Mouse (Mus musculus) left cerebral cortex, postnatal 4 days (tissue): ENCODE measurements around the gene BC030867. TPM values are rescaled to one million over a fixed set of nuclear protein-coding genes. Genes with fewer than 3 reads are reported as not detected.

Experiments used
- DNase-seq: peaks from one replicate; pipeline ENCODE4 v3.0.0-alpha.2; 2022
- intact Hi-C: fragments of 180-260 bp; cut with DNase I; formaldehyde crosslinking; loops from one replicate; pipeline ENCODE4 v1.15.1; 2025
- total RNA-seq, 2 experiments: library from RNA; stranded (reverse); gene quantifications; 2 replicates each; pipeline ENCODE4 v1.2.3; 2021

BC030867 gene
- total RNA-seq: 1 to 10 TPM; 1.4 to 1.6 TPM

DNA sequence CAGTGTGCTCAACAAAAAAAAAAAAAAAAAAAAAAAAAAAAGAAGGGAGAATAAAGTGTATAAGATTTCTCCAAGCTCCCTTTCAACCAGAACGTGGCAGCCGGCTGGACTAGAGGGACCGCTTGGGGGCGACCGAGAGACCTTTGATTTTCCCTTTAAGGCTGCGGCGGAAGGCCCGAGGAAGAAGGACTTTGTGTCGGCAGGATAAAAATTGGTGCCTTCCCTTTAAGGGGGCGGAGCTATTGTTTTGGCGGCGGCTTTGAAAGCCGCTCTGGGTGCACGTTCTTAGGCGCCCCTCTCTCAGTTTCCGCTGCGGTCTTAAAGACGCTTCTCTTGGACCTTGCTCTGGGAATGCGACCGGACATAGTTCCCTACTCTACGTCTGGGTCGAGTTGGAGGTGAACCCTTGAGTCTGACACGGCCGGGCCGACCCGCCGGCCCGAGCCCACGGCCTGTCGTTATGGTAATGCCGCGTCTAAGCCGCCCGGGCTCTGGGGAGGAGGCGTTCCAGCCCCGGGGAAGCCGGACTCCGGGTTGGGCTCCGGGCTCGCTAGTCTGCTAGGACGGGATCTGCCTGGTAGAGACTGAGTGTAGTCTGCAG lies at the start of gene BC030867:
Gene BC030867 (plus strand): TSS at position 253 of the 601 bp plus-strand sequence.
- intact Hi-C loops: no loop called here
- DNase-seq: peak; percentile 94

DNA sequence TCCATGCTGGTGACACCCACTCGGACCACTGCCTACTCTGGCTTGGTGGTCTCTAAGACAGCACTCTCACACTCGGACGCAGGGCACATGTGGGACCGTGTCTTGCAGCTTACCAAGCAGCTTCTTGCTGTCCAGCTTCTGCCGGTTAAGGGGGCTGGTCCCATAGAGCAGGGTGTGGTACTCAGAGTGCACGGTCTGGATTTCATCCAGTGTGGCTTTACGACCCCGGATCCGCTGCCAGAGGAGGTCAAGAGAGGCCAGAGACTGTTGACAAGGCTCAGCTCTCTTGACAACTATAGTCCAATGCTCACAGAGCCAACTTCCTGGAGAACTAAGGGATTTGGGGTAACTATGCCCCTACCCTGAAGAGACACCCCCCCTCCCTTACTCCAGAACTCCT lies 48.8 kb upstream of the BC030867 start:
- DNase-seq: no peak
- intact Hi-C loops: no loop called here

DNA sequence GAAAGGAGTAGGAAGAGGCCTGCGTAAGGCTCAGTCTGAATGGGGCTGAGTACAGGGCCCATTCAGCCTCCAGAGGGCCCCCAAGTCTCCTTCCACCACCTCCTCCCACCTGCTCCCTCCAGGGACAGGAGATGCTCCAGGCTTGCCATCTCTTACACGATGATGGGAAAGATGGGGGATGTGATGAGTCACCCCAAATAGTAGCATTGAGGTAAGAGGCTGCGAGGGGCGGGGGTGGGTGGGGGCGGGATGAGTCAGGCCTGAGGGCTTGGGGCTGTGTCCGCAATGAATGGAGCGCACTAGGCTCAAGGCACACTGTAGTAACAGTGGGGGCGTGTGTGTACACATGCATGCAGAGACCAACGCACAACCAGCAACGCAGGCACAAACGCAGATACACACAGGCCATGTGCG lies 47.3 kb upstream of the BC030867 start:
- intact Hi-C loops: no loop called here
- DNase-seq: no peak

DNA sequence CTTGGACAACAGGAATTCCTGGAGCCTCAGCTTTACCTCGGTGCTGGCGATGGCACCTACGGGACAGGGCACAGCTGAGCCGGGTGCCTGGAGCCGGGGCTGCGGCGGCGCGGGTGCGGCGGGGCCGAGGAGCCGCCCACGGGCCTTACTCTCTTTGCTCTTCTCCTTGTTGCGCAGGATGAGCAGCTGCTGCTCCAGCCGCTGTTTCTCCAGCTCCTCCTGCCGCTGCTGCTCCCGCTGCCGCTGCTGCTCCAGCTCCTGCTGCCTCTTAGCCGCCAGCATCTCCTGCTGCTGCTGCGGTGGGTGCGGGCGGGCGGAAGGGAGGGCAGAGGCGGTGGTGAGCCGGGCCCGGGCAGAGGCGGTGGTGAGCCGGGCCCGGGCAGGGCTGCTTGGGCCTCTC lies 42.2 kb upstream of the BC030867 start:
- no peak for DNase-seq
- intact Hi-C loops: no loop called here

DNA sequence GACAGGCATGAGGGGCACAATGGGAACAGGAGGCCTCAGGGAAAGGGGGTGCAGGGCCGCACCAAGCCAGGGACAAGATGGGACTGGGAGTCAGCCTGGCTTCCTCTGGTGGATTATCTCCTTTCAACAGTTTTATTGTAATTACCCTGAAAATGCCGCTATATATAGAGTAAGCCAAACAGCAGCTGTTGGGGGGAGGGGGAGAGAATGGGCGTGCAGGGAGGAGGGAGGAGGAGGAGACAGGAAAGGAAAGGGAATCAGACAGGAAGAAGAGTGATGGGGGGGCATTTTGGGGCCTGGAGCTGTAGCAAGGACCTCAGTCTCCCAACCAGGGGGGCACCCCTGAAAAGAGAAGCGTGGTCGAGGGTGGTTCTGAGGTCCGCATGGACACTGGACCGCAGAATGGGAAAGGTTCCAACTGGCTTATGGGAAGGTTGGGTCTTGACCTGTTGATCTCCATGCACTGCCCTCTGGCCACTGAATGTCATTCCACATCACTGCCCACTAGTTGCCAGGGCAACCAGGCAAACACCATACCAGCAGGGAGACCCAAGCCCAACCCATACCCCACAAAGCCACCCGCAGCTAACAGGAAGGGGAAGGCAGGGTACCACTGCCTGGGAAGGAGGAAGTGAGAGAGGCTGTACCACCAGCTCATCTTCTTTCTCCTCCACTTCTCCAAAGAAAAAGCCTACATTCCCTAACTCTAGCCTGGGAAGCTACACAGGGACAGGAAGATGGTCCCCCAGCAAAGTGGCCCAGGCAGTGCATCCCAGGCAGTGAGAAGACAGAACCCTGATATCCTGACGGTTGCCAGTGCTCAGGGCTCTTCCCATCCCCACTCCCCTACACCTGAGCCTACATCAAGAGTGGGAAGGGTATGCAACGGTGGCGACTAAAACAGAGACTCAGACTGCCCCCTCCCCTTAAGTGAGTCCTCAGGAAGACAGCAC lies 40.6 kb upstream of the BC030867 start:
- intact Hi-C loops: no loop called here
- no peak for DNase-seq

DNA sequence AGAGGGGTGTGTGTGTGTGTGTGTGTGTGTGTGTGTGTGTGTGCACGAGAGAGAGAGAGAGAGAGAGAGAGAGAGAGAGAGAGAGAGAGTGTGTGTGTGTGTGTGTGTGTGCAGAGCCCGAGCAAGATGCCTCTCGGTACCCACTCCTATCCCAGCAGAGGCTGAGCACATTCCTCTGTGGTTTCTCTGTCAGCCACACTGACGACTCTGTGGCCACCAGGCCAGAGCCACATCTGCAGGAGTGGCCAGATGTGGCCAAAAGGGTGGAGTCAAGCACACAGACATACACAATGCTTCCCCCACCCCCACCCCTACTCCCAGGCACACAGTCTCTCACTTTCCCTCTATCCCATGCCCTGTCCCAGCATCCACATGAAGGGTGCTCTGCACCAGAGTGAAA lies 39.8 kb upstream of the BC030867 start:
- intact Hi-C loops: no loop called here
- no peak for DNase-seq

DNA sequence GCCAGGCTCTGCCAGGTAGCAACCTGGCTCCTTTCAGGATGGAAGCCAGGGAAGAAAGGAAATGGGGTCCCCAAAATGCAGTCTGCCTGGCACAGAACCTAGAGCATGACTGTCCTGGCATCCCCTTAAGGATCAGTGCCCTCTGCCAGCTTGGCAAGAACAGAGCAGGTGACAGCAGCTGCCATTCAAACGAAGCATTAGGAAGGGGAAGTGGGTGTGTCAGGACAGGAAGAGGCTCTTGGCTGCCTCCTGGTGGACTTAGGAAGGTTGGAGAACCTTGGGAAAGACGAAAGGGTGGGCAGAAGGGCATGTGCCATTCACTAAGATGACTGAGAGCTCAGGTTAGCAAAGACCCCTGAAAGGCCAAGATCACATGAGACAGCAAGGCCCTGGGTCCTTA lies 38.9 kb upstream of the BC030867 start:
- intact Hi-C loops: no loop called here
- DNase-seq: peak; percentile 38

DNA sequence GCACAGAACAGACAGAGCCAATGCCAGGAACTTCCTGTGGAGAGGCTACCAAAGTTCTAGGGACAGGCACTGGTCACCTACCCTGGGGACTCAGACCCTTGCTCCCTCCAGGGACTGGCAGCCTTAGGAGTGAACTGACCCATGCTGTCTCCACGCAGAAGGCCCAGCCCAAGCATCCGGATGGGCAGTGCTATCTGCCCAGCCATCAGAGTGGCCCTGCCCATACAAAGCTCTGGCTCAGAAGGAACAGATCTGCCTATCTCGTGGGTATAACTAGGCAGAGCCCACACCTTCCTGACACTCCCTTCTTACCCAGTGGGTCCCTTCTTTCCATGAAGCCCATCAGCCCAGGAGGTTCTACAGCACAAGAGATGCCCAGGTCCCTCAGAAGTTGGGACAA lies 38.5 kb upstream of the BC030867 start:
- intact Hi-C loops: no loop called here
- no peak for DNase-seq

DNA sequence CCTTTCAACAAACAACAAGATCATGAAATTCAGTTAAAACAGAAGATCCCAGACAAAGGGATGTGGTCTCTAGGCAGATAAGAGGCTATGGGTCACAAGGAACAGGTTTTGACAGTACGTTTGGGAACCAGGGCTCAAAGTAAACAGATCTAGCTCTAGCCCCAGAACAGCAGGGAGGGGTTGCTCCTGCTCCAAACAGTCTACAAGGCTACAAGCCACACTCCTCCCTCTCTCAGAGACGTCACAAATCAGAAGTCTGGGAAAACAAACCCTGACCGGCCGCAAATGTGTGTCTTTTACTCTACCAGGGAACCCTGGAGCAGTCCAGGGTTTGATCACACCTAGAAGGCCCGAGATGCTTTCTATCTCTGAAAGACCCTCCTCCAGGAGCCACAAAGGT lies 37.7 kb upstream of the BC030867 start:
- DNase-seq: no peak
- intact Hi-C loops: no loop called here

DNA sequence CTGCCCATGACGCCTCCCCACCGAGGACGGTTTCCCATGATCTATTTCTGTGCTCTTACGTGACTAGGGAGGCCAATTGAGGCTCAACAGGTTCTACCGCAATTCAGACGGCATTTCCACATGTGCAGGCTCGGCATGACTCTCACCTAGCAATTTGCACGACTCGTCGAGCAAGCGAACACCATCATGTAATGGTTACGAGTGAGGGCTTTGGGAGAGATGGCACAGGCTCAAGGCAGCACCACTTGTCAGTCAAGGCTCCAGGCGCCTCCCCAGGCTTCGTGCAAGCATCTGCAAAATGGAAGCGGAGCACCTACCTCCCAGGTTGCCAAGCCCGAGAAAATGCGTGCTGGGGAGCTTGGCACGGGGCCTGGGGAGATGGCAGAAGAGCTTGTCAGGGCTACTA lies 36.7 kb upstream of the BC030867 start:
- no peak for DNase-seq
- intact Hi-C loops: no loop called here

DNA sequence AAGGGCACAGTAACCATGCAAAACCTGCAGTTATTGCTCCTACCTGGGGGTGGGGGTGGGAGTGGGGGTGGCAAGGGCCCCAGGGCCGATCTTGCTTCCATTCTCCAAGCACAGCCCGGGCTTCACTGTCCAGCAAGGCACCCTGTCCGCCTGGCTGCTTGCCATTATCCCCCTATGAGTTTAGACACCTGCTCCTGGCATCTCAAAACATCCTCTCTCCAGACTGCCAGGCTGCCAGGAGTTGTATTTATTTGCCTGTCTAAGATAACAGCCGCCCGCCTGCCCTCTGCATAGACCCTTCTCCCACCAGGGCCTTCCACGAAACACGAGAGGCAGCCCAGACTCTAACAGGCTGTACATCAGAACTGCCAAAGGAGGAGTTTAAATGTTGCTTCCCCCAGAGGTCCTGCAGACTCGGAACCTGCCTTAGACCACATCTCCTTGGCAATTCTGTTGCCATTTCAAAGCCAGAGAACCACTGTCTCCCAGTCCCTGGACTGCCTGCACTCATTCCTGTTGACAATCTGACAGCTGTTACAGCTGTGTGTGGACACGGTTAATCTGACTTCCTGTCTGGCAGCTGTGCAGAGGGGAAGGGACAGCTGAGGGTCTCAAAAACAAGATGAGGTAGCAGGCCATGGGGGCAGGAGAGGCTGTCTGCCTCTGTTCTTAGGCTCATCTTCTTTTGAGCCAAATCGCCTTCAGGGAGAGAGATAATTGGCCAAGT lies 34.1 kb upstream of the BC030867 start:
- intact Hi-C loops: no loop called here
- DNase-seq: no peak

DNA sequence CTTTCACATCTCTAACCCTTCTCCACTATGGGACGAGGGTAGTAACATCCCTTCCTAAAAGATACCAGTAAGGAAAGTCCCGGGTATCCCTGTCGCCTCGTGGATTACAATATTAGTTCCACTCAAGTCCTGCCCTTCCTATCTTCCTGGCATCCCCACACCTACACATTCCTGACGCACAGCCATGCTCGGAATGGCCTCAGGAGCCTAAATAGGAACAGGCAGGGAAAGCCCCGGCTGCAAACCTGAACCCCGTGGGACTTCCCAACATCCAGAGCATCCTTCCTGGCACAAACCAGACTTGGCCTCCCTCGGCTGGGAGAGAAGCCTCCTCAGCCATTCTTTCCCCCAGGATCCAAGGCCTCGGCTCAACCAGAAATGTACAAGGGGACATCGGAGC lies 33.2 kb upstream of the BC030867 start:
- intact Hi-C loops: no loop called here
- DNase-seq: no peak

DNA sequence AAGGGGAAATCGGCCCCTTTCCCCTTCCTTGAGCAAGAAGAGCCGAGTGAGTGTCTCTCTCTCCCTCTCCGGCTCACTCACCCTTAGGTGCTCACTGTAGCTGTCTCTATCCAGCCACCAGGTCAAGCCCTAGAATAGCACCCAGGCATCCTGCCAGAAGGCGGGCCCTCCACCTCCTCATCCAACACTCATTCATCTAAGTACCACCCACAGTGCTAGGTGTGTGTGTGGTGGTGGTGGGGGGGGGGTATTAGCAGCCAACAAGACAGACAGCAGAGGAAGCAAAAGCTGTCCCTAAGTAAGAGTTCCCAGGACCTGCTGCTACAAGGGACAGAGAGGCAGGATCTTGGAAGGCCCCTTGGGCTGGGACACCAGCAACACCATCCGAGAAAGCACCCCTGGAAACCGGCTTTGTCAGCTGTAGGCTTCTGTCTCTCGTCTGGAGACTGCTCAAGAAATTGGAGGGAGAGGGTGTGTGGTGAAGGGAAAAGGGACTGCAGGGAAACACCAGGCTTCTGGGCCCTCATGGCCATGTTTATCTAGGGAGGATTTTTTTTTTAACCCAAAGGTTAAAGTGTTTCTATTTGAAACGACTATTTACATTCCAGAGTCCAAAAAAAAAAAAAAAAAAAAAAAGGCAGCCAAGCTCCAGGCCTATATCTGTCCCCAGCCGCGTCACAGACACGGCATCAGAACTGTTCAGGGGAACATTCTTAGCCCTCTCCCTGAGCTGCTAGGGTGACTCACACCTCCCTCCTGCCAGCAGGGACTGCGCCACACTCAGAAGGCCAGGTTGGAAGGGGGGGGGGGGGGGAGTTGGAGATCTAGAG lies 32.4 kb upstream of the BC030867 start:
- DNase-seq: no peak
- intact Hi-C loops: no loop called here

DNA sequence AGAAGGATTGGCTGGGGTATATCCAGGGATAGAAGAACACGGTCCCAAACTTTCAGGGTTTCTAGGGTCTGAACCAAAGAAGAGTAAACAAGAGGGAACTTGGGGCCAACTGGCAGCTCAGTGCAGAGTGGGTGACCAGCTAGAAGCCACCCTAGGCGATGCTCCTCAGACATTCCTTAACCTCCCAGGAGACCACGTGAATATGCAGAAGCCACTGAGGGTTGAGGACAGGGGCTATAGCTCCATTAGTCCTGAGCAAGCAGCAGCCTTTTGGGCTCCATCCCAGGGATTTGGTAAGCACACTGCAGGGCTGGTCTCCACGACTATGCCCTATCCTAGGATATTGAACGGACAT lies 31.8 kb upstream of the BC030867 start:
- no peak for DNase-seq
- intact Hi-C loops: no loop called here

DNA sequence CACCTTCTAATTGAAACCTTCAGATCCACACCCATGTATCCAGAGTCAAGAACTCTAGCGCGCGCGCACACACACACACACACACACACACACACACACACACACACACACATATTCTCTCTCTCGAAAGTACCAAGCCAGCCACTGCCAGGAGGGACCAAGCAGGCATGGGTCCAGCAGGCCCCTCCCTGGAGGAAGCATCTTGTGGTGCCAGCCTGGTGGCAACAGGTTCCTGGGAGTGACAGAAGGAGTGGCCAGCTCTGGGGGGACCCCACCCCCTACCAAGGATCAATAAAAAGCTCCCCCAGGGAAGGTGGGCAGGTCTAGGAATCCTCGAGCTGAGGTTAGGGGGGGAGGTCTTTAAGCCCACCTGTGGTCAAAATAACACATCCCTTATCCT lies 31.3 kb upstream of the BC030867 start:
- intact Hi-C loops: no loop called here
- peak; percentile 58 for DNase-seq

DNA sequence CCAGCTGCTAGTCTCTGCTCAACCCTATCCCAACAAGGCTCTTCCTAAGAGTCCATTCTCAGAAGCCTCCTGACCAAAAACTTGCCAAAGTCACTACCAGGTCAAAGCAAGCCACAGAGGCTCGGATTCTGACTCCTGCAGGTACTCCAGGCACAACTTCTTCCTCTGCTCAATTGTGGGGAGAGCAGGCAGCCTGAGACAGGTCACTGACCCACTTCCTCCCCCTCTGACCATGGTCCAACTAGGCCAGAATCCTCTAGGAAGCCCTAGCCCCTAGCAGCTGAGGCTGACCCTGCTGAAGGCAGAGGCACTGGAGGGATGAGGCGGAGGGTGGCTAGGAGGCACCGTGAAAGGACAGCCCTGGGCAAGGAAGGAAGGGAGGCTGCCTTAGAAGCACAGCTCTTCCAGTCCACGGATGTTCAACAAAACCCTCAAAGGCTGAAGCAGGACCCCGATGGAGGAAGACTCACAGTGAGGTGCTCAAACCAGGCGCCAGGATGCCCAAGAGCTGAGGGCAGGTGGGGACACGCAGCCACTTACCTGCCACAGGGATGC lies 30.7 kb upstream of the BC030867 start:
- intact Hi-C loops: no loop called here
- DNase-seq: no peak

DNA sequence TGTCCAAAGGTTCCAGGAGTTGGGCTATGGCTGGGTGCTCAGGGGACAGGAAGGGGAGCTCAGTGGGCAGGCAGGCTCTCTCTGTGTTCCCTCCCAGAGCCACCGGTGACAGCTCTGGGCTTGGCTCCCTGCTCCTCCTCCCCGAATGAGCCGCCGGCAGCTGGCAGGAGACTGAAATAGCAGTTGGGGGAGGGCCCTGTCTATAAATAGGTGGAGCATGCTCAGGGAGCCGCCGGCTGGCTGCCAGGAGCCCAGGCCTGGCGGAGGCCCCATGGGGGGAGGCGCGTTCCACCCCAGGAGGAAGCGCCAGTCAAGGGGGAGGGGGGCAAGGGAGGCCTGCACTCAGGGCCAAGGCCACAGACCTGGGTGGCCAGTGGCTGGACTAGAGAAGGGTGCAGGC lies 29.9 kb upstream of the BC030867 start:
- intact Hi-C loops: no loop called here
- DNase-seq: peak; percentile 93

DNA sequence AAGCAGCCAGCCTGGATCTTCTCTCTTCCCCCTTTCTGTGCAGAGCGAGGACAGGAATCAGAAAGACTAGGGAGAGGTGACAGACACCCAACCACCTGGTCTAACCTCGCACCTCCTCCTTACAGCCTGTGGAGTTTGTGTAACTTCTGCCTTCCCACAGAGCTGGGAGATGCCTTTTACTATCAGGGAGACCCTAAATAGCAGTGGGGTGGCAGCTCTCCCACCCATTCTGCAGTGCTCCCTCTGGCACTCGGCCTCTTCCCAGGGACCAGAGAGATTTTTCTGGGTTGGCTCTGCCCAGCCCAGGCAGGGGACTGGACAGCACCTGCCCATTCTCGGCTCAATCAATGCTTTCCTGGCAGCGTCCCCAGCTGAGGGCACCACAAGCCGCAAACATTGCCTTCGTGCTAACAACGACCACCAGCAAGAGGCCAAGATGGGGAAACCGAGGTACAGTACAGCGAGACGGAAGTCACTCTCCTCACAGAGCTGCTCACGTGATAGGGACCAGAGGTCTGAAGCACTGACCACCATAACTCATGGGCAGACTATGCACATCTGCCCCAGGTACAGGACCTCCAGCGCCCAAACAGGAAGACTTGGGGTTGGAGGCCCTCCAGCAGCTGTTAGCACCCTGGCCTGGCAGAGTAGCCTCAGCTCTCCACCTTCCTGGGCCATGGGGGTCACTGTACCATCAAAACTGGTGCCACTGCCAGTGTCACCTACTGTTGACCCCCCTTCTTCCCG lies 29.3 kb upstream of the BC030867 start:
- DNase-seq: peak; percentile 44
- intact Hi-C loops: no loop called here

DNA sequence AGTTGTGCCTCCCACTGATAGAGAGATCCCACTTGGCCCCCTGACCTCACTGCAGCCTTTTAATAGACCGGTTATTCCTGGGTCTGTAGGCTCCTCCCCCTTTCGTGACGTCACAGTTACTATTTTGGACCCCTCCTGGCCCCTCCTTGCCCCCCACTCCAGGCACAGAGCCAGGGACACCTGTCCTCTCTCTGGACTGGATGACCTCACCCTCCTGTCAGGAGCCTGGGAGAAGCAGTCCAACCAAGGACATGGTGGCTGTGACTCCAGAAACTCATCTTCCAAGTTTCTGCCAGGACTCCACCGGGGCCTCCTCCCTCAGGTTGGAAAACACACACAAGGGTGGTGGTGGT lies 28.7 kb upstream of the BC030867 start:
- DNase-seq: peak; percentile 23
- intact Hi-C loops: no loop called here

DNA sequence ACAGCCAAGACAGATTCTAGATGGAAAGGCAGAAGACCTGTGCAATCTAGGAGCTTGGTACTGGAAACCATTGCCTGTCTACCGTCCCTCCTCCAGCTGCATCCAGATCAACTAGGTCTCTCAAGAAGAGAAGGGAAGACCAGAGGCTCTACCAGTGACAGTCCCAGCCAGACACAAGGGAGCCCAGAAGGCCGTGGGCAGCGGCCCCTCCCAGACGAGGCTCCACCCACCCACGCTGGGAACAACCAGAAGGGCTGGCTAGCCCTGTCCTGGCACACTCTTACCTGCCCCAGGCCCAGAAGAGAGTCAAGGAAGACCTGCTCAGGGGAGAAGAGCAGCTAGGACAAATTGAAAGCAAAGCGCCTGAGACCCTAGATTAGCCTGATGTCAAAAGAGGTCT lies 28.2 kb upstream of the BC030867 start:
- DNase-seq: no peak
- intact Hi-C loops: no loop called here
